Mouse (Mus musculus) lung, embryonic 14.5 days (tissue): Measurements from ENCODE around the gene Zfp872. TPM values are rescaled to one million over a fixed set of nuclear protein-coding genes. Genes with fewer than 3 reads are reported as not detected.
A peak's percentile ranks its signal among the peaks of the same experiment; 100 is the strongest.
"Not testable (repeated sequence)": the region's sequence is repeated elsewhere in the genome, so short reads cannot be mapped to it uniquely, and the experiment has no call there.

Source experiments
- ATAC-seq: fragments of 200-750 bp; cut with Nextera tagmentation; 2 replicates; pipeline ENCODE4 v1.8.0; 2017; ENCODE audit warnings: mild to moderate bottlenecking, moderate TSS enrichment, moderate library complexity; ENCODE audit not compliant: insufficient read depth
- DNase-seq: peaks from one replicate; pipeline ENCODE4 v3.0.0-alpha.2; 2015
- H3K27ac ChIP-seq: fragments of 300-500 bp; sonication (generic); 2 replicates; pipeline ENCODE4 v1.5.1; 2014; ENCODE audit warnings: low read depth, mild to moderate bottlenecking, moderate library complexity
- H3K27me3 ChIP-seq: fragments of 300-500 bp; sonication (generic); 2 replicates; pipeline ENCODE4 v1.6.1; 2014; ENCODE audit warnings: low read length, control low read depth; ENCODE audit not compliant: insufficient read depth
- H3K36me3 ChIP-seq: fragments of 300-500 bp; sonication (generic); 2 replicates; pipeline ENCODE4 v1.6.1; 2014; ENCODE audit warnings: control low read depth; ENCODE audit not compliant: insufficient read depth
- H3K4me1 ChIP-seq: fragments of 300-500 bp; sonication (generic); 2 replicates; pipeline ENCODE4 v1.6.1; 2014; ENCODE audit warnings: antibody characterized with exemption, control low read depth; ENCODE audit not compliant: insufficient read depth
- H3K4me2 ChIP-seq: fragments of 300-500 bp; sonication (generic); 2 replicates; pipeline ENCODE4 v1.6.1; 2014; ENCODE audit warnings: mild to moderate bottlenecking
- H3K4me3 ChIP-seq: fragments of 300-500 bp; sonication (generic); 2 replicates; pipeline ENCODE4 v1.5.1; 2014; ENCODE audit warnings: low read depth, low read length
- H3K9ac ChIP-seq: fragments of 300-500 bp; sonication (generic); 2 replicates; pipeline ENCODE4 v1.6.1; 2014
- H3K9me3 ChIP-seq: fragments of 300-500 bp; sonication (generic); 2 replicates; pipeline ENCODE4 v1.6.1; 2016; ENCODE audit warnings: low read depth, low read length, control low read depth
- CTCF ChIP-seq: IDR thresholded peaks from 2 replicates; pipeline ENCODE4 v1.5.1; 2016; ENCODE audit warnings: antibody characterized with exemption, low read depth
- WGBS: fragments of 180-500 bp; shearing (Covaris S2); extraction: QIAGEN DNeasy Blood & Tissue Kit; methylation state at CpG from one replicate; pipeline ENCODE4 v1.1.7; 2014; 5-methylcytosine and 5-hydroxymethylcytosine counted together
- polyA plus RNA-seq: library from polyadenylated mRNA; unstranded; fragments of >200 nt; fragmentation: Nextera tagmentation; extraction: Ambion mirVana; gene quantifications from 2 replicates; pipeline ENCODE4 v1.2.1, GENCODE M21; 2014

The Zfp872 gene
- polyA plus RNA-seq, 1 experiment from 2014 or later, result 0.68 TPM

DNA sequence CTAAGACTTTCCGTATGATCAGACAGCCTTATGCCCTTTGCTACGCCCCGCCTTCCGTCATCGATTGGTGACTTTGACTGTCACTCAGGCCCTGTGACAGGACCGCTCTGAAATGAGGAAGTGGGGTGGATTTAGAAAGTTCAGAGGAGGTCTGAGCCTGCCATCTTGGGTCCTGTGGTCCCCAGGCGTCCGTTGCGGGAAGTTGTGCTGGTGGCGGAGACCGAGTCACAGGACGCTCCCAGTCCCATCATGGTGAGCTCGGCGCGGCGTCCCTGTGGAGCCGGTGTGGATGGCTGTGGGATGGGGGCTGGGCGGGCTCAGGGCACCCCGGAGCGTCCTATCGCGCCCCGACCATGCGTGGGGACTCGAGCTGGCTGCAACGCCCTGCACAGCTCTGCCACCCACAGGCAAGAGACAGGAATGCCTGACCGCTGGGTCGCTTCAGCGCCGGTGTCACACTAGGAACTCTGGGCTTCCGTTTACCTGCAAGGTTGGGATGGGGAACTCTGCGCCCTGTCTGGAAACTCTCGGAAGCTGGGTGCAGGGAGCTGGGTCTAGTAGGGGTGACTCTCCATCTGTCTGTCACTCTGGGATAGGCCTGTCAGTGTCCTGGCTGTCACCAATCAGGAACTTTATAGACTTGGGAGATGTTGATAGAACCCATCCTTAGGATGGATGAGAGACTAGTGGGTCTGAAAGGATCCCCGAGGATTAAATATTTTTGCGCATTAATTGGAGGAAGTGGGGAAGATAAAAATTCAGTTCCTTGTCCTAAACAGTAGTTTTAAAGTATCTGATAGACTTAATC, 37.9 kb downstream of the Zfp872 start, which contains the start of gene Zfp809:
Gene Zfp809 (plus strand): TSS at position 134 of the 808 bp plus-strand sequence.
- H3K9ac ChIP-seq, result peak within 1 kb of the TSS; percentile 83
- H3K27me3 ChIP-seq, result no peaks in the 10 kb centered on the region
- peak within 1 kb of the TSS; percentile 95 for H3K27ac ChIP-seq
- H3K4me2 ChIP-seq, result peak within 1 kb of the TSS; percentile 68
- peak within 1 kb of the TSS; percentile 70 for H3K4me3 ChIP-seq
- H3K4me1 ChIP-seq, result no peaks in the 10 kb centered on the region
- peak; percentile 84 for TF ChIP-seq CTCF
- 1% methylated on average over 35 of the region's 35 CpGs for WGBS
- H3K36me3 ChIP-seq, result no peaks in the 10 kb centered on the region
- peak; percentile 100 for DNase-seq
- ATAC-seq, result peak; percentile 99
- no peaks in the 10 kb centered on the region for H3K9me3 ChIP-seq

DNA sequence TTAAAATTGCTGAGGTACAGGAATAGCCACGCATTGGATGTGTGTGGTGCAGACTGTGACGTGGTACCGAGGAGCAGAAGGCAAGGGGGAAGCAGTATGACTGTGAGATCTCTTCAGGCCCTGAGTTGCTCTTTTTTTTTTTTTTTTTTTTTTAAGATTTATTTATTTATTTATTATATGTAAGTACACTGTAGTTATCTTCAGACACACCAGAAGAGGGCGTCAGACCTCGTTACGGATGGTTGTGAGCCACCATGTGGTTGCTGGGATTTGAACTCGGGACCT, 38.4 kb downstream of the Zfp872 start:
- H3K9ac ChIP-seq, result peak overlapping the region; percentile 83; the same call in 1 of the 2 replicates
- 62% methylated on average over 7 of the region's 7 CpGs for WGBS
- ATAC-seq, result not testable (repeated sequence)

DNA sequence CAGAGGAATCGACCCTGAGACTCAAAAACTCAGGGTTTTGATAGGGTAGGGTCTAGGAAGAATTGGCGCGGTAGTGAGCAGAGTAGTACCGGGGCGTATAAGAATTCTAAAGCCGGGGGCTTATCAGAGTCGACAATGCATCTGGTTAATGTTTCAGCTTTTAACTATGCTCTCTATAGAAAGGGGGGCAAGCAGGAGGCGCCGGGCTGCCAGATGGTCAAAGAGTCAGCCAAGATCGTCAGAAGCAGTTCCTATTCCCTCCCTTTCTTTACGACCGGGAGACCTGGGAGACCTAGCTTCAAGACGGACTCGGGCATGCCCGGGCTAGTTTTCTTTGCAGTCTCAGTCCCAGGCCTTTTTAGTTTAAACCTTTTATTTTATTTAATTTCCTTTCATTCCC, 39.0 kb downstream of the Zfp872 start:
- TF ChIP-seq CTCF, result no peak
- Histone ChIP-seq H3K36me3 (no peaks in the 10 kb centered on the region), H3K9me3 (no peaks in the 10 kb centered on the region), H3K9ac (no peak overlapping the region), H3K27me3 (no peaks in the 10 kb centered on the region), H3K4me1 (no peaks in the 10 kb centered on the region), H3K27ac (no peak overlapping the region), H3K4me2 (peak overlapping the region; percentile 68), H3K4me3 (no peak overlapping the region)
- ATAC-seq, result no peak
- DNase-seq, result peak; percentile 14
- WGBS, result 77% methylated on average over 15 of the region's 15 CpGs

More for the DNA sequence above, 38.4 kb downstream of the Zfp872 start:
- TF ChIP-seq CTCF, result 0 out of 2 replicates have a peak, but pooled peaks have one; percentile 10
- DNase-seq, H3K27me3 ChIP-seq, H3K36me3 ChIP-seq, H3K27ac ChIP-seq, H3K9me3 ChIP-seq, H3K4me1 ChIP-seq: not testable (repeated sequence)
- H3K4me2 ChIP-seq, result peak overlapping the region; percentile 68
- peak overlapping the region; percentile 70 for H3K4me3 ChIP-seq

DNA sequence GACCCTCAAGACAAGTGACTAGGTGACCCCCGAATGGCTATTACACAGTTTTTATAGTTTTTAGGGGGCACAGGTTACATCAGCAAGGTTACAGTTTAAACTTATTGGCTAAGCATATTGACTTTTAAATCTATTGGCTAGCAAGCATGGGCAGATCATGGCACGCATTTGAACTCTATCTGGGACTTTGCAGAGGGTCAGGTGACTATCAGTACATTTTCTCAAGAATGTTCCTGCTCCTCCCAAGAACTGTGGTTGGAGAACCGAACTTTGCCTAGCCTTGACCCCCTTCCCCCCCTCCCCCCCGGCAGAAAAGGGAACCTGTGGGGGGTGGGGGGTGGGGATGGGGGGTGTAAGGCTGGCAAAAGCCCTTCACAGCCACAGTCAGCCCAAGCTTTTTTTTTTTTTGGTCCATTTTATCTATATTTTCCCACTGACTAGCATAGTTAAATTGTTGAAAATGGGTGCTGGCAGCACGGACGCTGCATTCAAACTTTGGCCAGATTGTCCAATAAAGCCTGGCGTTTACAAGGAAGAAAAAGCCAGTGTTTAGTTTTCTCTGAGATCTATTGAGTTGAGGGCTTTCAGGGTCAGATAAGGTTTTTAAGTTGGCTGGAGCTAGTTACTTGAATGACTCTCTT, 41.6 kb downstream of the Zfp872 start:
- DNase-seq (no peak), ATAC-seq (no peak)
- TF ChIP-seq CTCF, result no peak
- H3K4me1 ChIP-seq, result no peaks in the 10 kb centered on the region
- no peaks in the 10 kb centered on the region for H3K36me3 ChIP-seq
- H3K9ac ChIP-seq, result no peak overlapping the region
- H3K4me2 ChIP-seq, result no peak overlapping the region
- no peaks in the 10 kb centered on the region for H3K9me3 ChIP-seq
- 70% methylated on average over 7 of the region's 7 CpGs for whole genome bisulfite sequencing
- no peak overlapping the region for H3K4me3 ChIP-seq
- no peaks in the 10 kb centered on the region for H3K27me3 ChIP-seq
- H3K27ac ChIP-seq, result no peak overlapping the region

DNA sequence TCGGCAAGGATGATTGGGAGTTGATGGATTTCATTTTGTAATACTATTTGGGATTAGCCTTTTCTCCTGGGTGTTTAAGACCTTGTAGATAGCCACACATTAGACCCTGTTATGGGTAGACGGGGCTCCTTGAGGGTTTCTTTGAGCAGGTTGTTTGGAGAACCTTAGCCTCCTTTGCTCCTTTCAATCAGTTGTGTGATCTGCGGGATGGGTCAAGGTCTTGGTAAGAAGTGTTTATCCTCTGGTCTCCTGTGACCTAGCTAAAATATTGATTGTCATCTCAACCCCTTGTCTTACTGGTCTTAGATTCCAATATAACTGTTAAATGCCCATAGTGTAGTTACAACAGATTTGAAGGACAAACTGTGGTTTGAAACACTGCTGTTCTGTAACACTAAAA, 42.2 kb downstream of the Zfp872 start:
- DNase-seq (no peak), ATAC-seq (no peak)
- H3K27ac ChIP-seq, result no peak overlapping the region
- no peak overlapping the region for H3K4me2 ChIP-seq
- no peak for TF ChIP-seq CTCF
- H3K4me3 ChIP-seq, result no peak overlapping the region
- no peaks in the 10 kb centered on the region for H3K27me3 ChIP-seq
- no peaks in the 10 kb centered on the region for H3K4me1 ChIP-seq
- WGBS, result 76% methylated on average over 3 of the region's 3 CpGs
- no peak overlapping the region for H3K9ac ChIP-seq
- H3K36me3 ChIP-seq, result 0 out of 2 replicates have a peak, but pooled peaks cover 4% of the 10 kb centered on the region
- no peaks in the 10 kb centered on the region for H3K9me3 ChIP-seq

DNA sequence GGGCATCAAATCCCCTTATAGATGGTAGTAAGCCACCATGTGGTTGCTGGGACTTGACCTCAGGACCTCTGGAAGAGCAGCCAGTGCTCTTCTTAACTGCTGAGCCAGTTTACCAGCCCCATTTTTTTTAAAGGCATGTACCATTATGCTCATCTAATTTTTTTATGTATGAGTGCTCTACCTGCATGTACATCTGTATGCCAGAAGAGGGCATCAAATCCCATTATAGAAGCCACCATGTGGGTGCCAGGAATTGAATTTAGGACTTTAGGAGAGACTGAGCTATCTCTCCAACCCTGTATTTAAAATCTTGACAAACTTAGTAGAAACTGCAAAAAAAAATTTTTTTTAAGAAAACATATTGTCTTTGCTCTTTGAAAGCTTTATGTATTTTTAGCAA, 42.7 kb downstream of the Zfp872 start:
- no peaks in the 10 kb centered on the region for H3K9me3 ChIP-seq
- peak; percentile 41 for DNase-seq
- no peaks in the 10 kb centered on the region for H3K27me3 ChIP-seq
- no peak for ATAC-seq
- no peak overlapping the region for H3K27ac ChIP-seq
- no peak overlapping the region for H3K9ac ChIP-seq
- peak; percentile 32; the same call in 1 of the 2 replicates for TF ChIP-seq CTCF
- H3K4me1 ChIP-seq, result no peaks in the 10 kb centered on the region
- H3K4me3 ChIP-seq, result no peak overlapping the region
- peaks cover 8% of the 10 kb centered on the region; the same call in 1 of the 2 replicates for H3K36me3 ChIP-seq
- H3K4me2 ChIP-seq, result no peak overlapping the region

DNA sequence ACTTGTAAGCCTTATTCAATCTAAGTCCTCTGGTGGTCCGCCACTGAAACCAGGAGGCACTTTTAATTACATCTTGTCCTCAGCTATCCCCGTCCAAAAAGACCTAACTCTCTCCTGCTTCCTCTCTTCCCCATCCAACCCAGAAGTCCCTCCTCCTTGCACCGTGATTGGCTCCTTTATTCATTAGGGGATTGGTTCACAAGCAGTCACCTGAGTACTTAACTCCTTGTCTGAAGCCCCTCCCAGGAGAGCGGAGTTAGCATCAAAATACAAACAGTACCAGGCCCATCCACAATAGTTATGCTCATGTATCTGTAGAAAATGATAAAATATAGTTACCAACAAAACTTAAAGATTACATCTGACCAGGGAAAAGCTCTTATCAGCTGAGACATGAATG, 52.1 kb downstream of the Zfp872 start:
- Histone ChIP-seq H3K27me3 (no peaks in the 10 kb centered on the region), H3K27ac (no peak overlapping the region), H3K9ac (no peak overlapping the region), H3K9me3 (peaks cover 5% of the 10 kb centered on the region; the same call in 1 of the 2 replicates), H3K4me3 (no peak overlapping the region), H3K36me3 (peaks cover 78% of the 10 kb centered on the region), H3K4me2 (no peak overlapping the region), H3K4me1 (no peaks in the 10 kb centered on the region)
- no peak for TF ChIP-seq CTCF
- ATAC-seq (no peak), DNase-seq (no peak)
- WGBS, result 94% methylated on average over 4 of the region's 4 CpGs
